Comparison of ENCODE assay signal across 19 mouse cellular contexts in genomic region chr7:100972875-100973274, GRCm38 (mm10). TPM values are rescaled to one million over a fixed set of nuclear protein-coding genes. Genes with fewer than 3 reads are reported as not detected.
"Had no signal": no experiment of that assay in that cellular context is flagged by ENCODE, and none has a peak within 500 bp of the region (broad histone marks: within the 10 kb centered on the region; RNA-seq: fewer than 3 reads in every experiment).

No protein-coding gene starts in this region.

- DNase-seq: liver, postnatal 0 days; lung, adult 2 months; lung, postnatal 14 days; lung, postnatal 36 days; right cerebral cortex, postnatal 25 days; thymus, adult 18-20 months; thymus, postnatal 14 days; thymus, postnatal 36 days had no signal

- H3K27ac ChIP-seq: lung, embryonic 15.5 days; macrophage; midbrain, embryonic 13.5 days; midbrain, embryonic 15.5 days; neural tube, embryonic 12.5 days; stomach, embryonic 15.5 days; stomach, postnatal 0 days had no signal

- H3K27me3 ChIP-seq: lung, embryonic 15.5 days had no signal

- H3K4me3 ChIP-seq: lung, embryonic 15.5 days; megakaryocyte, embryonic 14.5 days; midbrain, embryonic 13.5 days; midbrain, embryonic 15.5 days; neural tube, embryonic 12.5 days; stomach, embryonic 15.5 days had no signal

- H3K9ac ChIP-seq: liver, postnatal 0 days; lung, embryonic 15.5 days; midbrain, embryonic 13.5 days; midbrain, embryonic 15.5 days; neural tube, embryonic 12.5 days; stomach, embryonic 15.5 days had no signal

- H3K36me3 ChIP-seq: lung, embryonic 15.5 days; midbrain, embryonic 13.5 days; midbrain, embryonic 15.5 days; neural tube, embryonic 12.5 days; stomach, embryonic 15.5 days had no signal

RNA-seq across cellular contexts. Expression of gene P2ry2, which starts 39.8 kb away (rescaled TPM):
- polyA plus RNA-seq: midbrain, embryonic 11.5 days; neural tube, embryonic 14.5 days had no signal

RNA-seq across cellular contexts. Expression of gene Arhgef17, which starts 41.0 kb away (rescaled TPM):
- total RNA-seq: neutrophil, adult 5-6 weeks had no signal
